ENCODE assay signal across 18 mouse cellular contexts in the genomic region with DNA sequence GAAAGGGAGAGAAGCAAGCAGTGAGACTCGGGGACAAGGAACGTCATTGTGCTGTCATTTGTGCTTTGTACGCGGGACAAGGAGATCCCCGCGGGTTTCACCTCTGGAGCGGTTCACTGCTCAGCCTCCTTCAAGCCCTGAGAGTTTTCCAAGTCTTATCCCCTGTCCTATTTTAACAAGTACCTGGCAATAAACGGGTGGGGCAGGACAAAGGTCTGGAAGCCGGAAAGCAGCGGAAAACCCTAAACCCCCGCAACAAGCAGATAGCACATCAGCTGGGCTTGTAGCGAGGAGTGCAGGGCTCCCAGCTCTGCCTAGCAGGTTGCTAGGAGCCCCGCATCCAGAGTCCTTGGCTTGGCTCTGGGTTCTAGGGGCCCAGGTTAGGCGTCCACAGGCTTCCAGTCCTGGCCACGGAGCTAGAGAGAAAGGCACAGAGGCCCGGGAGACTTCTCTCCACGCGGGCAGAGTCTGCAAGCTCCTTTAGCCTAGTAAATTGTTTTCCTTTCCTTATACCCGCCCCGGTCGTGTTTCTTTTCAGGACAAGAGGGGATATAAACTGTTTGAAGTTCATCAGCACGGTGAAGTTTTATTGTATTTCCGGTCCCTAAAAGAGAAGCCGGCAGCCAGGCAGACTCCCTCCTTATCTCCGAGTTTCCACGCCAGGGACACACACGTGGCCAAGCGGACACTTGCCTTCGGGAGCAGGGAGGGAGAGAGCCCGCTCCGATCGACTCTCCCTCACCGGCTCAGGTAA. TPM values are rescaled to one million over a fixed set of nuclear protein-coding genes. Genes with fewer than 3 reads are reported as not detected.
DNase-seq lines count a peak whose midpoint lies in the region; ATAC-seq lines count a peak whose summit lies in the region.
"Had no signal": no experiment of that assay in that cellular context is flagged by ENCODE, and none has a peak within 500 bp of the region (broad histone marks: within the 10 kb centered on the region; RNA-seq: fewer than 3 reads in every experiment).

No protein-coding gene starts in this region.

- H3K36me3 ChIP-seq in forebrain, embryonic 10.5 days (replicated peaks): no peaks in the 10 kb centered on the region
- no peaks in the 10 kb centered on the region for H3K36me3 ChIP-seq in forebrain, embryonic 15.5 days
- no peaks in the 10 kb centered on the region for H3K36me3 ChIP-seq in limb, embryonic 10.5 days
- no peaks in the 10 kb centered on the region for H3K36me3 ChIP-seq in hindbrain, embryonic 13.5 days
- H3K36me3 ChIP-seq: embryonic facial prominence, embryonic 15.5 days; limb, embryonic 15.5 days; midbrain, embryonic 13.5 days had no signal

- no peak overlapping the region for H3K4me2 ChIP-seq in forebrain, embryonic 15.5 days (replicated peaks)
- no peak overlapping the region for H3K4me2 ChIP-seq in hindbrain, embryonic 13.5 days
- H3K4me2 ChIP-seq: embryonic facial prominence, embryonic 15.5 days; forebrain, embryonic 13.5 days; limb, embryonic 15.5 days; midbrain, embryonic 13.5 days had no signal

- WGBS in forebrain, embryonic 10.5 days: under 1% methylated on average over 33 of the region's 33 CpGs
- under 1% methylated on average over 33 of the region's 33 CpGs for WGBS in forebrain, embryonic 15.5 days
- 2% methylated on average over 33 of the region's 33 CpGs for WGBS in limb, embryonic 10.5 days
- WGBS in hindbrain, embryonic 13.5 days: under 1% methylated on average over 33 of the region's 33 CpGs

- no peak overlapping the region for H3K4me3 ChIP-seq in forebrain, embryonic 10.5 days
- no peak overlapping the region for H3K4me3 ChIP-seq in forebrain, embryonic 15.5 days
- 0 out of 2 replicates have a peak overlapping the region, but pooled peaks have one; percentile 5 for H3K4me3 ChIP-seq in limb, embryonic 10.5 days
- H3K4me3 ChIP-seq in hindbrain, embryonic 13.5 days: no peak overlapping the region
- H3K4me3 ChIP-seq: embryonic facial prominence, embryonic 15.5 days; forebrain, embryonic 13.5 days; layer of hippocampus, adult 2 months; limb, embryonic 15.5 days; midbrain, embryonic 13.5 days had no signal

- no peak for ATAC-seq in forebrain, embryonic 15.5 days (replicated peaks)
- no peak for ATAC-seq in hindbrain, embryonic 13.5 days (ENCODE audit: low FRiP score)
- ATAC-seq: forebrain, embryonic 13.5 days; liver, postnatal 0 days; midbrain, embryonic 13.5 days had no signal

- H3K9me3 ChIP-seq in forebrain, embryonic 10.5 days: no peaks in the 10 kb centered on the region
- H3K9me3 ChIP-seq in forebrain, embryonic 15.5 days: no peaks in the 10 kb centered on the region
- no peaks in the 10 kb centered on the region for H3K9me3 ChIP-seq in limb, embryonic 10.5 days (replicated peaks)
- no peaks in the 10 kb centered on the region for H3K9me3 ChIP-seq in hindbrain, embryonic 13.5 days
- H3K9me3 ChIP-seq: embryonic facial prominence, embryonic 15.5 days; forebrain, embryonic 13.5 days; limb, embryonic 15.5 days; midbrain, embryonic 13.5 days had no signal

- H3K4me1 ChIP-seq in forebrain, embryonic 10.5 days: no peaks in the 10 kb centered on the region
- H3K4me1 ChIP-seq in forebrain, embryonic 15.5 days: no peaks in the 10 kb centered on the region
- peaks cover 55% of the 10 kb centered on the region for H3K4me1 ChIP-seq in limb, embryonic 10.5 days
- H3K4me1 ChIP-seq in hindbrain, embryonic 13.5 days (replicated peaks): peaks cover 5% of the 10 kb centered on the region; the same call in 1 of the 2 replicates
- H3K4me1 ChIP-seq: forebrain, embryonic 13.5 days; midbrain, embryonic 13.5 days had no signal

- H3K27ac ChIP-seq in forebrain, embryonic 10.5 days: no peak overlapping the region
- no peak overlapping the region for H3K27ac ChIP-seq in forebrain, embryonic 15.5 days (replicated peaks)
- no peak overlapping the region for H3K27ac ChIP-seq in limb, embryonic 10.5 days
- no peak overlapping the region for H3K27ac ChIP-seq in hindbrain, embryonic 13.5 days
- H3K27ac ChIP-seq: embryonic facial prominence, embryonic 15.5 days; forebrain, embryonic 13.5 days; layer of hippocampus, adult 2 months; limb, embryonic 15.5 days; midbrain, embryonic 13.5 days had no signal

- H3K27me3 ChIP-seq in forebrain, embryonic 10.5 days (ENCODE audit: poor library complexity, severe bottlenecking): peaks cover 100% of the 10 kb centered on the region
- H3K27me3 ChIP-seq in forebrain, embryonic 15.5 days: peaks cover 99% of the 10 kb centered on the region
- H3K27me3 ChIP-seq in limb, embryonic 10.5 days (ENCODE audit: low read depth, poor library complexity, severe bottlenecking): peaks cover 100% of the 10 kb centered on the region
- H3K27me3 ChIP-seq in hindbrain, embryonic 13.5 days: peaks cover 98% of the 10 kb centered on the region

- DNase-seq in forebrain, embryonic 10.5 days (ENCODE audit: extremely low spot score, low spot score): peak; percentile 35
- DNase-seq in adrenal gland, postnatal 10 days: peak; percentile 42
- DNase-seq in kidney, adult 18-20 months: peak; percentile 18
- no peak for DNase-seq in limb, embryonic 10.5 days (ENCODE audit: low spot score)
- no peak for DNase-seq in frontal cortex, postnatal 25 days (ENCODE audit: low spot score in 2 of 2)
- no peak for DNase-seq in left cerebral cortex, postnatal 25 days (ENCODE audit: low spot score in 2 of 2)
- DNase-seq: cerebellum, postnatal 36 days; liver, postnatal 0 days; retina, postnatal 1 day had no signal

- H3K9ac ChIP-seq in forebrain, embryonic 15.5 days (replicated peaks): no peak overlapping the region
- H3K9ac ChIP-seq in hindbrain, embryonic 13.5 days: no peak overlapping the region
- H3K9ac ChIP-seq: embryonic facial prominence, embryonic 15.5 days; forebrain, embryonic 13.5 days; limb, embryonic 15.5 days; liver, postnatal 0 days; midbrain, embryonic 13.5 days had no signal

- intact Hi-C loops in left cerebral cortex, postnatal 25 days (cut with DNase I): loop anchor here (10.0 kb wide), 1 partner anchor 1119 kb away; a partner anchor contains a TSS

RNA-seq across cellular contexts. Expression of a gene that starts 7.4 kb away (rescaled TPM):
- not detected in 2 replicates for polyA plus RNA-seq in forebrain, embryonic 10.5 days (2016; fragmentation: Nextera tagmentation; extraction: Ambion mirVana)
- not detected in 2 replicates for polyA plus RNA-seq in forebrain, embryonic 15.5 days (2015; fragmentation: Nextera tagmentation; extraction: Ambion mirVana)
- 10 to 100 TPM; 55.7 to 73.6 TPM for total RNA-seq in adrenal gland, postnatal 10 days (2021)
- polyA plus RNA-seq in limb, embryonic 10.5 days (2016; fragmentation: Nextera tagmentation; extraction: Ambion mirVana): 3.4 and 3.8 TPM in 2 replicates
- not detected for total RNA-seq in left cerebral cortex, postnatal 25 days (2021)
- polyA plus RNA-seq in hindbrain, embryonic 13.5 days (2015; fragmentation: Nextera tagmentation; extraction: Ambion mirVana): 4.8 and 7.2 TPM in 2 replicates
- total RNA-seq: granulocyte monocyte progenitor cell, adult 5-6 weeks; layer of hippocampus, adult 2 months had no signal
- polyA plus RNA-seq: embryonic facial prominence, embryonic 15.5 days; forebrain, embryonic 13.5 days; heart, embryonic 16.5 days; liver, postnatal 0 days; midbrain, embryonic 13.5 days had no signal

RNA-seq across cellular contexts. Expression of a gene that starts 17.9 kb away (rescaled TPM):
- polyA plus RNA-seq in forebrain, embryonic 10.5 days (2016; fragmentation: Nextera tagmentation; extraction: Ambion mirVana): not detected in 2 replicates
- not detected in 2 replicates for polyA plus RNA-seq in forebrain, embryonic 15.5 days (2015; fragmentation: Nextera tagmentation; extraction: Ambion mirVana)
- 10 to 100 TPM; 38.5 to 44.0 TPM for total RNA-seq in adrenal gland, postnatal 10 days (2021)
- polyA plus RNA-seq in limb, embryonic 10.5 days (2016; fragmentation: Nextera tagmentation; extraction: Ambion mirVana): 0.95 and 1.2 TPM in 2 replicates
- total RNA-seq in left cerebral cortex, postnatal 25 days (2021): not detected
- 19.2 and 27.2 TPM in 2 replicates for polyA plus RNA-seq in hindbrain, embryonic 13.5 days (2015; fragmentation: Nextera tagmentation; extraction: Ambion mirVana)
- total RNA-seq: granulocyte monocyte progenitor cell, adult 5-6 weeks; layer of hippocampus, adult 2 months had no signal
- polyA plus RNA-seq: embryonic facial prominence, embryonic 15.5 days; forebrain, embryonic 13.5 days; heart, embryonic 16.5 days; liver, postnatal 0 days; midbrain, embryonic 13.5 days had no signal

RNA-seq across cellular contexts. Expression of a gene that starts 22.6 kb away (rescaled TPM):
- polyA plus RNA-seq in forebrain, embryonic 10.5 days (2016; fragmentation: Nextera tagmentation; extraction: Ambion mirVana): not detected in 2 replicates
- polyA plus RNA-seq in forebrain, embryonic 15.5 days (2015; fragmentation: Nextera tagmentation; extraction: Ambion mirVana): not detected in 2 replicates
- total RNA-seq in adrenal gland, postnatal 10 days (2021): 10 to 100 TPM; 27.3 to 27.7 TPM
- 7.1 and 10.2 TPM in 2 replicates for polyA plus RNA-seq in limb, embryonic 10.5 days (2016; fragmentation: Nextera tagmentation; extraction: Ambion mirVana)
- total RNA-seq in left cerebral cortex, postnatal 25 days (2021): not detected
- 21.5 and 33.2 TPM in 2 replicates for polyA plus RNA-seq in hindbrain, embryonic 13.5 days (2015; fragmentation: Nextera tagmentation; extraction: Ambion mirVana)
- total RNA-seq: granulocyte monocyte progenitor cell, adult 5-6 weeks; layer of hippocampus, adult 2 months had no signal
- polyA plus RNA-seq: embryonic facial prominence, embryonic 15.5 days; forebrain, embryonic 13.5 days; midbrain, embryonic 13.5 days had no signal

RNA-seq across cellular contexts. Expression of a gene that starts 28.5 kb away (rescaled TPM):
- polyA plus RNA-seq in forebrain, embryonic 10.5 days (2016; fragmentation: Nextera tagmentation; extraction: Ambion mirVana): not detected in 2 replicates
- not detected in 2 replicates for polyA plus RNA-seq in forebrain, embryonic 15.5 days (2015; fragmentation: Nextera tagmentation; extraction: Ambion mirVana)
- 10 to 100 TPM; 23.6 to 29.8 TPM for total RNA-seq in adrenal gland, postnatal 10 days (2021)
- 6.1 and 7.9 TPM in 2 replicates for polyA plus RNA-seq in limb, embryonic 10.5 days (2016; fragmentation: Nextera tagmentation; extraction: Ambion mirVana)
- total RNA-seq in left cerebral cortex, postnatal 25 days (2021): not detected
- 81.9 and 132 TPM in 2 replicates for polyA plus RNA-seq in hindbrain, embryonic 13.5 days (2015; fragmentation: Nextera tagmentation; extraction: Ambion mirVana)
- total RNA-seq: granulocyte monocyte progenitor cell, adult 5-6 weeks; layer of hippocampus, adult 2 months had no signal
- polyA plus RNA-seq: embryonic facial prominence, embryonic 15.5 days; forebrain, embryonic 13.5 days; heart, embryonic 16.5 days; liver, postnatal 0 days; midbrain, embryonic 13.5 days had no signal

RNA-seq across cellular contexts. Expression of a gene that starts 39.3 kb away (rescaled TPM):
- not detected in 2 replicates for polyA plus RNA-seq in forebrain, embryonic 10.5 days (2016; fragmentation: Nextera tagmentation; extraction: Ambion mirVana)
- polyA plus RNA-seq in forebrain, embryonic 15.5 days (2015; fragmentation: Nextera tagmentation; extraction: Ambion mirVana): not detected in 2 replicates
- total RNA-seq in adrenal gland, postnatal 10 days (2021): 10 to 100 TPM; 12.1 to 17.1 TPM
- polyA plus RNA-seq in limb, embryonic 10.5 days (2016; fragmentation: Nextera tagmentation; extraction: Ambion mirVana): 5.5 and 5.9 TPM in 2 replicates
- total RNA-seq in left cerebral cortex, postnatal 25 days (2021): not detected
- 196 and 216 TPM in 2 replicates for polyA plus RNA-seq in hindbrain, embryonic 13.5 days (2015; fragmentation: Nextera tagmentation; extraction: Ambion mirVana)
- total RNA-seq: layer of hippocampus, adult 2 months had no signal
- polyA plus RNA-seq: embryonic facial prominence, embryonic 15.5 days; forebrain, embryonic 13.5 days had no signal

Comparison
In these comparisons a context has a peak if more than half of its experiments do, and no peak if none do; other contexts are left out.
1. DNase-seq: peak in forebrain, embryonic 10.5 days (single experiment), adrenal gland, postnatal 10 days (single experiment) and kidney, adult 18-20 months (single experiment); none in limb, embryonic 10.5 days (single experiment), frontal cortex, postnatal 25 days (0 of 2) and left cerebral cortex, postnatal 25 days (0 of 2).